Mouse (Mus musculus) megakaryocyte, adult 5-6 weeks (primary cell): ENCODE data around the gene Creb5. TPM values are rescaled to one million over a fixed set of nuclear protein-coding genes. Genes with fewer than 3 reads are reported as not detected.

Experiments
- ATAC-seq: 2 replicates; pipeline ENCODE4 v1.8.0; 2016; ENCODE audit warnings: mild to moderate bottlenecking, inconsistent platforms; ENCODE audit not compliant: poor library complexity, severe bottlenecking
- total RNA-seq, 2 experiments: library from RNA; stranded (forward) in 1 of 2; stranded (reverse) in 1 of 2; fragments of 153-499, 151-499 nt in 1 of 2; fragments of 221-1000, 200-1000 nt in 1 of 2; gene quantifications; 2 replicates each; pipeline versions ENCODE4 v1.2.3 to v1.2.4; 2015 to 2017

The Creb5 gene
- total RNA-seq, 2 experiments from 2014 or later: 0.04 to 0.07 TPM

- ATAC-seq: no peak
Measured at GRCm38 (mm10) chr6:53531461-53531860, 244.4 kb downstream of the Creb5 start.

GRCm38 (mm10) chr6:53537530-53537929, 250.5 kb downstream of the Creb5 start:
- ATAC-seq: no peak

GRCm38 (mm10) chr6:53541798-53542197, 254.7 kb downstream of the Creb5 start:
- no peak for ATAC-seq

- ATAC-seq: no peak
Measured at GRCm38 (mm10) chr6:53545483-53545900, 258.4 kb downstream of the Creb5 start.

GRCm38 (mm10) chr6:53545989-53546388, 258.9 kb downstream of the Creb5 start:
- ATAC-seq: no peak

GRCm38 (mm10) chr6:53548236-53548635, 261.2 kb downstream of the Creb5 start:
- ATAC-seq: no peak

GRCm38 (mm10) chr6:53549409-53549808, 262.3 kb downstream of the Creb5 start:
- ATAC-seq: no peak

GRCm38 (mm10) chr6:53556050-53556449, 269.0 kb downstream of the Creb5 start:
- ATAC-seq: no peak

- ATAC-seq: no peak
Measured at GRCm38 (mm10) chr6:53560928-53561327, 273.9 kb downstream of the Creb5 start.

- no peak for ATAC-seq
Measured at GRCm38 (mm10) chr6:53562586-53562985, 275.5 kb downstream of the Creb5 start.

GRCm38 (mm10) chr6:53563546-53564185, 276.6 kb downstream of the Creb5 start:
- ATAC-seq: no peak

- ATAC-seq: no peak
Measured at GRCm38 (mm10) chr6:53569436-53569835, 282.4 kb downstream of the Creb5 start.

GRCm38 (mm10) chr6:53570906-53571305, 283.8 kb downstream of the Creb5 start:
- no peak for ATAC-seq

- ATAC-seq: peak; percentile 71
Measured at GRCm38 (mm10) chr6:53571571-53572122, 284.6 kb downstream of the Creb5 start.

GRCm38 (mm10) chr6:53572456-53572855, 285.4 kb downstream of the Creb5 start:
- ATAC-seq: no peak

GRCm38 (mm10) chr6:53572979-53573710, 286.1 kb downstream of the Creb5 start:
- peak; percentile 79 for ATAC-seq

GRCm38 (mm10) chr6:53573711-53574065, 286.6 kb downstream of the Creb5 start:
- ATAC-seq: no peak

GRCm38 (mm10) chr6:53574097-53574496, 287.0 kb downstream of the Creb5 start:
- ATAC-seq: no peak

- ATAC-seq: no peak
Measured at GRCm38 (mm10) chr6:53575191-53575590, 288.1 kb downstream of the Creb5 start.

- ATAC-seq: no peak
Measured at GRCm38 (mm10) chr6:53575836-53576235, 288.8 kb downstream of the Creb5 start.

- ATAC-seq: no peak
Measured at GRCm38 (mm10) chr6:53576841-53577240, 289.8 kb downstream of the Creb5 start.

- no peak for ATAC-seq
Measured at GRCm38 (mm10) chr6:53577776-53578175, 290.7 kb downstream of the Creb5 start.
